Mouse (Mus musculus): ENCODE results near the gene Rnf11. TPM values are rescaled to one million over a fixed set of nuclear protein-coding genes. Genes with fewer than 3 reads are reported as not detected.

Gene Rnf11
- 52.9 and 57.5 TPM in 2 replicates for polyA plus RNA-seq (2012; rRNA removed)

GRCm38 (mm10) chr4:109484621-109485020 is at the start of gene Rnf11:
Gene Rnf11, minus strand, starts transcription at chr4:109484728.
- H3K27ac ChIP-seq (ENCODE audit: insufficient read depth, low read depth, low read length): no peak within 1 kb of the TSS
- TF ChIP-seq POLR2A (IDR thresholded peaks at IDR 0.05; ENCODE audit: low read depth, low read length): no peak
- TF ChIP-seq CTCF (conservative IDR thresholded peaks at IDR 0.05; ENCODE audit: insufficient read depth, insufficient read length, low read depth, low read length): no peak
- no peak for DNase-seq
- WGBS: 87% methylated on average over 3 of the region's 3 CpGs
- H3K4me3 ChIP-seq (ENCODE audit: insufficient read depth, low read depth, low read length): no peak within 1 kb of the TSS
- no peaks in the 10 kb centered on the region for H3K36me3 ChIP-seq (ENCODE audit: control insufficient read depth, insufficient read depth, low read length)
- no peaks in the 10 kb centered on the region for H3K4me1 ChIP-seq (ENCODE audit: control insufficient read depth, insufficient read depth, low read length)
- no peaks in the 10 kb centered on the region for H3K27me3 ChIP-seq (replicated peaks; ENCODE audit: control insufficient read depth, insufficient read depth, low read length)

- no peak for TF ChIP-seq POLR2A (IDR thresholded peaks at IDR 0.05; ENCODE audit: low read depth, low read length)
- no peak for TF ChIP-seq CTCF (conservative IDR thresholded peaks at IDR 0.05; ENCODE audit: insufficient read depth, insufficient read length, low read depth, low read length)
- no peaks in the 10 kb centered on the region for H3K36me3 ChIP-seq (ENCODE audit: control insufficient read depth, insufficient read depth, low read length)
- no peaks in the 10 kb centered on the region for H3K27me3 ChIP-seq (replicated peaks; ENCODE audit: control insufficient read depth, insufficient read depth, low read length)
- 96% methylated on average over 2 of the region's 2 CpGs for WGBS
- no peak within 1 kb of the TSS for H3K27ac ChIP-seq (ENCODE audit: insufficient read depth, low read depth, low read length)
- no peaks in the 10 kb centered on the region for H3K4me1 ChIP-seq (ENCODE audit: control insufficient read depth, insufficient read depth, low read length)
- DNase-seq: no peak
- no peak within 1 kb of the TSS for H3K4me3 ChIP-seq (ENCODE audit: insufficient read depth, low read depth, low read length)
Observed at GRCm38 (mm10) chr4:109531111-109531510, 46.6 kb upstream of the Rnf11 start, which contains the start of gene 4930522H14Rik. Gene 4930522H14Rik, minus strand, starts transcription at chr4:109531297.

- Histone ChIP-seq H3K4me1 (ENCODE audit: control insufficient read depth, insufficient read depth, low read length) (no peaks in the 10 kb centered on the region), H3K36me3 (ENCODE audit: control insufficient read depth, insufficient read depth, low read length) (no peaks in the 10 kb centered on the region), H3K27me3 (replicated peaks; ENCODE audit: control insufficient read depth, insufficient read depth, low read length) (no peaks in the 10 kb centered on the region), H3K27ac (ENCODE audit: insufficient read depth, low read depth, low read length) (no peak overlapping the region), H3K4me3 (ENCODE audit: insufficient read depth, low read depth, low read length) (no peak overlapping the region)
- no peak for DNase-seq
- 78% methylated on average over 15 of the region's 15 CpGs for WGBS
- no peak for TF ChIP-seq POLR2A (IDR thresholded peaks at IDR 0.05; ENCODE audit: low read depth, low read length)
- TF ChIP-seq CTCF (conservative IDR thresholded peaks at IDR 0.05; ENCODE audit: insufficient read depth, insufficient read length, low read depth, low read length): no peak
Observed at GRCm38 (mm10) chr4:109530245-109530816, 45.8 kb upstream of the Rnf11 start.

GRCm38 (mm10) chr4:109504885-109505284 is 20.4 kb upstream of the Rnf11 start:
- 3% methylated on average over 5 of the region's 5 CpGs for WGBS
- no peaks in the 10 kb centered on the region for H3K4me1 ChIP-seq (ENCODE audit: control insufficient read depth, insufficient read depth, low read length)
- no peak for TF ChIP-seq POLR2A (IDR thresholded peaks at IDR 0.05; ENCODE audit: low read depth, low read length)
- peak; percentile 46 for TF ChIP-seq CTCF (conservative IDR thresholded peaks at IDR 0.05; ENCODE audit: insufficient read depth, insufficient read length, low read depth, low read length)
- H3K27me3 ChIP-seq (replicated peaks; ENCODE audit: control insufficient read depth, insufficient read depth, low read length): no peaks in the 10 kb centered on the region
- peak; percentile 85 for DNase-seq
- H3K36me3 ChIP-seq (ENCODE audit: control insufficient read depth, insufficient read depth, low read length): no peaks in the 10 kb centered on the region
- no peak overlapping the region for H3K4me3 ChIP-seq (ENCODE audit: insufficient read depth, low read depth, low read length)
- no peak overlapping the region for H3K27ac ChIP-seq (ENCODE audit: insufficient read depth, low read depth, low read length)

- H3K4me3 ChIP-seq (ENCODE audit: insufficient read depth, low read depth, low read length): no peak overlapping the region
- no peaks in the 10 kb centered on the region for H3K27me3 ChIP-seq (replicated peaks; ENCODE audit: control insufficient read depth, insufficient read depth, low read length)
- TF ChIP-seq POLR2A (IDR thresholded peaks at IDR 0.05; ENCODE audit: low read depth, low read length): no peak
- no peak for TF ChIP-seq CTCF (conservative IDR thresholded peaks at IDR 0.05; ENCODE audit: insufficient read depth, insufficient read length, low read depth, low read length)
- H3K36me3 ChIP-seq (ENCODE audit: control insufficient read depth, insufficient read depth, low read length): no peaks in the 10 kb centered on the region
- H3K4me1 ChIP-seq (ENCODE audit: control insufficient read depth, insufficient read depth, low read length): peaks cover 3% of the 10 kb centered on the region; the same call in 1 of the 2 replicates
- no peak for DNase-seq
- WGBS: 81% methylated on average over 11 of the region's 11 CpGs
- H3K27ac ChIP-seq (ENCODE audit: insufficient read depth, low read depth, low read length): no peak overlapping the region
Observed at GRCm38 (mm10) chr4:109498476-109498875, 13.9 kb upstream of the Rnf11 start.

- Histone ChIP-seq H3K4me3 (ENCODE audit: insufficient read depth, low read depth, low read length) (no peak overlapping the region), H3K4me1 (ENCODE audit: control insufficient read depth, insufficient read depth, low read length) (peaks cover 6% of the 10 kb centered on the region; the same call in 1 of the 2 replicates), H3K36me3 (ENCODE audit: control insufficient read depth, insufficient read depth, low read length) (no peaks in the 10 kb centered on the region), H3K27me3 (replicated peaks; ENCODE audit: control insufficient read depth, insufficient read depth, low read length) (no peaks in the 10 kb centered on the region), H3K27ac (ENCODE audit: insufficient read depth, low read depth, low read length) (0 out of 2 replicates have a peak overlapping the region, but pooled peaks have one; percentile 42)
- TF ChIP-seq POLR2A (IDR thresholded peaks at IDR 0.05; ENCODE audit: low read depth, low read length): no peak
- TF ChIP-seq CTCF (conservative IDR thresholded peaks at IDR 0.05; ENCODE audit: insufficient read depth, insufficient read length, low read depth, low read length): no peak
- peak; percentile 54 for DNase-seq
Observed at GRCm38 (mm10) chr4:109493581-109493980, 9.1 kb upstream of the Rnf11 start.

- TF ChIP-seq CTCF (conservative IDR thresholded peaks at IDR 0.05; ENCODE audit: insufficient read depth, insufficient read length, low read depth, low read length) (no peak), POLR2A (IDR thresholded peaks at IDR 0.05; ENCODE audit: low read depth, low read length) (no peak)
- no peak for DNase-seq
- no peaks in the 10 kb centered on the region for H3K27me3 ChIP-seq (replicated peaks; ENCODE audit: control insufficient read depth, insufficient read depth, low read length)
- H3K27ac ChIP-seq (ENCODE audit: insufficient read depth, low read depth, low read length): no peak overlapping the region
- WGBS: 77% methylated on average over 1 of the region's 1 CpGs
- no peaks in the 10 kb centered on the region for H3K36me3 ChIP-seq (ENCODE audit: control insufficient read depth, insufficient read depth, low read length)
- peaks cover 6% of the 10 kb centered on the region; the same call in 1 of the 2 replicates for H3K4me1 ChIP-seq (ENCODE audit: control insufficient read depth, insufficient read depth, low read length)
- H3K4me3 ChIP-seq (ENCODE audit: insufficient read depth, low read depth, low read length): no peak overlapping the region
Observed at GRCm38 (mm10) chr4:109488812-109489211, 4.3 kb upstream of the Rnf11 start.

Data from kidney, adult 2 months (tissue).